ENCODE assay signal across 22 mouse cellular contexts in the genomic region with DNA sequence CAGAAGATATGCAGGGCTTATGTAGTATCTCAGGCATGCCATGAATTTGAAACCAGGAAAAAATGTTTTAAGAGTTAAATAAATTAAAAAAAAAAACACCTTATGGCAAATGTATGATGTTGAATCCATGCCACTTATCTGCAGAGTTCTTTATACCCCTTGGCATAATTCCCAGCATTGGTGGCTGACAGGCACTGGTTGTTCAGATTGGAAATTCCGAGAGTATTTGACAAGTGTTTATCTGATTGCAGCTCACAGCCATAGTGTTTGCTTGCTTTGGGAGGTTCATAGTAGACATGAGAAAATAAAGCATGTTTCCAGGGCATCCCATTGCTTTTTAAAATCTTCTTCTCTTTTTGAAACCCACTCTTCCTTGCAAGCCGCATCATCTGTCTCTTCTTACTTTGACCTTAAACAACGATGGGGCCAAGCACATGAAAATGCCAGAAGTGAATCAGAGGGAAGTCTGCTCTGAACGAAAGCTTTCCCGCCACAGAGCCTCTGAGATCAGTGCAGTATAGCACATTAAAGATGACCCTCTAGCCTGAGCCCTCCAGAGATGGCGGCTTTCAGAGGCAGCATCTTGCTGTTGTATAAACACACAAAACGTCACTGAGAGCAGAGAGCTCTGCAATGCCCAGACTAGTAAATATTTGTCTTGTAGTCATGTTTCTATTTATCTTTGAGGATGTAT.
DNase-seq lines count a peak whose midpoint lies in the region; ATAC-seq and TF ChIP-seq lines count a peak whose summit lies in the region.
"Had no signal": no experiment of that assay in that cellular context is flagged by ENCODE, and none has a peak within 500 bp of the region (broad histone marks: within the 10 kb centered on the region; RNA-seq: fewer than 3 reads in every experiment).

No protein-coding gene starts in this region.

- H3K4me2 ChIP-seq in forebrain, postnatal 0 days (ENCODE audit: low read depth), result no peak overlapping the region
- H3K4me2 ChIP-seq in forebrain, embryonic 15.5 days (replicated peaks), result no peak overlapping the region
- H3K4me2 ChIP-seq in midbrain, embryonic 15.5 days, result no peak overlapping the region
- H3K4me2 ChIP-seq: forebrain, embryonic 12.5 days; hindbrain, embryonic 13.5 days; limb, embryonic 13.5 days; liver, embryonic 15.5 days; neural tube, embryonic 12.5 days had no signal

- no peak for TF ChIP-seq CTCF in forebrain, postnatal 0 days (IDR thresholded peaks at IDR 0.05; ENCODE audit: low read depth)
- TF ChIP-seq CTCF in layer of hippocampus, adult 2 months (conservative IDR thresholded peaks at IDR 0.05), result no peak

- H3K27me3 ChIP-seq in forebrain, postnatal 0 days (ENCODE audit: insufficient read depth, low read length), result no peaks in the 10 kb centered on the region
- H3K27me3 ChIP-seq in forebrain, embryonic 15.5 days, result no peaks in the 10 kb centered on the region
- no peaks in the 10 kb centered on the region for H3K27me3 ChIP-seq in midbrain, embryonic 15.5 days (replicated peaks)
- H3K27me3 ChIP-seq in midbrain, embryonic 10.5 days (ENCODE audit: low read depth, poor library complexity, severe bottlenecking), result no peaks in the 10 kb centered on the region
- H3K27me3 ChIP-seq: forebrain, embryonic 12.5 days; hindbrain, embryonic 13.5 days; limb, embryonic 13.5 days; liver, embryonic 15.5 days; megakaryocyte, embryonic 14.5 days; neural tube, embryonic 12.5 days had no signal

- no peak overlapping the region for H3K27ac ChIP-seq in forebrain, postnatal 0 days (ENCODE audit: low read depth, low read length)
- H3K27ac ChIP-seq in forebrain, embryonic 15.5 days (replicated peaks), result no peak overlapping the region
- peak overlapping the region; percentile 71 for H3K27ac ChIP-seq in layer of hippocampus, adult 2 months
- H3K27ac ChIP-seq in midbrain, embryonic 15.5 days, result 0 out of 2 replicates have a peak overlapping the region, but pooled peaks have one; percentile 29
- H3K27ac ChIP-seq in midbrain, embryonic 10.5 days (replicated peaks), result no peak overlapping the region
- H3K27ac ChIP-seq: forebrain, embryonic 12.5 days; hindbrain, embryonic 13.5 days; limb, embryonic 13.5 days; liver, embryonic 15.5 days; neural tube, embryonic 12.5 days had no signal

- WGBS in forebrain, postnatal 0 days, result 45% methylated on average over 7 of the region's 7 CpGs
- WGBS in forebrain, embryonic 15.5 days, result 55% methylated on average over 7 of the region's 7 CpGs
- 63% methylated on average over 7 of the region's 7 CpGs for WGBS in midbrain, embryonic 15.5 days
- WGBS in midbrain, embryonic 10.5 days, result 68% methylated on average over 7 of the region's 7 CpGs

- peak; percentile 40; the same call in 1 of the 2 replicates for ATAC-seq in forebrain, postnatal 0 days
- ATAC-seq in forebrain, embryonic 15.5 days (replicated peaks), result no peak; the same call in 1 of the 2 replicates
- ATAC-seq in midbrain, embryonic 15.5 days (replicated peaks), result peak; percentile 65; the same call in 1 of the 2 replicates

- peak; percentile 70 for DNase-seq in forebrain, postnatal 0 days
- peak in 1 of 2 experiments; percentile 45 for DNase-seq in layer of hippocampus, adult 2 months (ENCODE audit: low spot score in 2 of 2)
- DNase-seq in layer of hippocampus, adult 11-12 months (ENCODE audit: low spot score), result no peak
- DNase-seq in midbrain, embryonic 10.5 days (ENCODE audit: low spot score), result no peak
- DNase-seq in embryo, embryonic 11 days, result peak; percentile 15
- no peak for DNase-seq in thymus, postnatal 4 days
- DNase-seq: adrenal gland, postnatal 36 days; B cell, adult 2 months; cerebellum, adult 9-10 months; gastrocnemius, postnatal 36 days; heart, postnatal 14 days; kidney, adult 8-10 months; right cerebral cortex, postnatal 4 days; thymus, adult 2 months had no signal

- no peak overlapping the region for H3K4me3 ChIP-seq in forebrain, postnatal 0 days (ENCODE audit: low read depth, low read length)
- H3K4me3 ChIP-seq in forebrain, embryonic 15.5 days, result no peak overlapping the region
- no peak overlapping the region for H3K4me3 ChIP-seq in layer of hippocampus, adult 2 months
- no peak overlapping the region for H3K4me3 ChIP-seq in midbrain, embryonic 15.5 days
- H3K4me3 ChIP-seq in midbrain, embryonic 10.5 days, result no peak overlapping the region
- H3K4me3 ChIP-seq: forebrain, embryonic 12.5 days; hindbrain, embryonic 13.5 days; limb, embryonic 13.5 days; liver, embryonic 15.5 days; megakaryocyte, embryonic 14.5 days; neural tube, embryonic 12.5 days had no signal

- no peaks in the 10 kb centered on the region for H3K9me3 ChIP-seq in forebrain, postnatal 0 days (ENCODE audit: low read length)
- H3K9me3 ChIP-seq in forebrain, embryonic 15.5 days, result no peaks in the 10 kb centered on the region
- H3K9me3 ChIP-seq in midbrain, embryonic 15.5 days, result no peaks in the 10 kb centered on the region
- H3K9me3 ChIP-seq in midbrain, embryonic 10.5 days (replicated peaks), result no peaks in the 10 kb centered on the region
- H3K9me3 ChIP-seq: forebrain, embryonic 12.5 days; hindbrain, embryonic 13.5 days; limb, embryonic 13.5 days; liver, embryonic 15.5 days; neural tube, embryonic 12.5 days had no signal

- no peak overlapping the region for H3K9ac ChIP-seq in forebrain, postnatal 0 days
- H3K9ac ChIP-seq in forebrain, embryonic 15.5 days (replicated peaks), result no peak overlapping the region
- H3K9ac ChIP-seq in midbrain, embryonic 15.5 days, result no peak overlapping the region
- H3K9ac ChIP-seq: forebrain, embryonic 12.5 days; hindbrain, embryonic 13.5 days; limb, embryonic 13.5 days; liver, embryonic 15.5 days; neural tube, embryonic 12.5 days had no signal

- H3K36me3 ChIP-seq in forebrain, postnatal 0 days (ENCODE audit: insufficient read depth), result no peaks in the 10 kb centered on the region
- H3K36me3 ChIP-seq in forebrain, embryonic 15.5 days, result no peaks in the 10 kb centered on the region
- no peaks in the 10 kb centered on the region for H3K36me3 ChIP-seq in midbrain, embryonic 15.5 days (replicated peaks)
- no peaks in the 10 kb centered on the region for H3K36me3 ChIP-seq in midbrain, embryonic 10.5 days
- H3K36me3 ChIP-seq: forebrain, embryonic 12.5 days; hindbrain, embryonic 13.5 days; limb, embryonic 13.5 days; liver, embryonic 15.5 days; neural tube, embryonic 12.5 days had no signal

- no peaks in the 10 kb centered on the region for H3K4me1 ChIP-seq in forebrain, postnatal 0 days (ENCODE audit: insufficient read depth)
- peaks cover 12% of the 10 kb centered on the region for H3K4me1 ChIP-seq in forebrain, embryonic 15.5 days
- H3K4me1 ChIP-seq in midbrain, embryonic 15.5 days, result peaks cover 3% of the 10 kb centered on the region; the same call in 1 of the 2 replicates
- no peaks in the 10 kb centered on the region for H3K4me1 ChIP-seq in midbrain, embryonic 10.5 days
- H3K4me1 ChIP-seq: forebrain, embryonic 12.5 days; hindbrain, embryonic 13.5 days; liver, embryonic 15.5 days; megakaryocyte, embryonic 14.5 days; neural tube, embryonic 12.5 days had no signal

Comparison
In these comparisons a context has a peak if more than half of its experiments do, and no peak if none do; other contexts are left out.
1. H3K27ac ChIP-seq: peak in layer of hippocampus, adult 2 months (single experiment) and midbrain, embryonic 15.5 days (single experiment); none in forebrain, postnatal 0 days (single experiment), forebrain, embryonic 15.5 days (single experiment) and midbrain, embryonic 10.5 days (single experiment).
2. DNase-seq: peak in forebrain, postnatal 0 days (single experiment) and embryo, embryonic 11 days (single experiment); none in layer of hippocampus, adult 11-12 months (single experiment), midbrain, embryonic 10.5 days (single experiment) and thymus, postnatal 4 days (single experiment).